Mouse (Mus musculus) neural tube, embryonic 12.5 days (tissue): ENCODE results near the gene Ubash3a. TPM values are rescaled to one million over a fixed set of nuclear protein-coding genes. Genes with fewer than 3 reads are reported as not detected.
A peak's percentile ranks its signal among the peaks of the same experiment; 100 is the strongest.

Source experiments
- ATAC-seq: fragments of 200-750 bp; cut with Nextera tagmentation; 2 replicates; pipeline ENCODE4 v1.8.0; 2017; ENCODE audit warnings: low read depth, mild to moderate bottlenecking, moderate TSS enrichment, moderate library complexity; ENCODE audit not compliant: low FRiP score
- H3K27ac ChIP-seq: fragments of 300-500 bp; sonication (generic); 2 replicates; pipeline ENCODE4 v1.5.1; 2016
- H3K27me3 ChIP-seq: fragments of 300-500 bp; sonication (generic); replicated peaks from 2 replicates; pipeline ENCODE4 v1.6.1; 2016; ENCODE audit warnings: mild to moderate bottlenecking
- H3K36me3 ChIP-seq: fragments of 300-500 bp; sonication (generic); 2 replicates; pipeline ENCODE4 v1.6.1; 2016; ENCODE audit warnings: mild to moderate bottlenecking
- H3K4me1 ChIP-seq: fragments of 300-500 bp; sonication (generic); 2 replicates; pipeline ENCODE4 v1.6.1; 2016
- H3K4me2 ChIP-seq: fragments of 300-500 bp; sonication (generic); replicated peaks from 2 replicates; pipeline ENCODE4 v1.6.1; 2016; ENCODE audit warnings: mild to moderate bottlenecking
- H3K4me3 ChIP-seq: fragments of 300-500 bp; sonication (generic); 2 replicates; pipeline ENCODE4 v1.5.1; 2016
- H3K9ac ChIP-seq: fragments of 300-500 bp; sonication (generic); 2 replicates; pipeline ENCODE4 v1.6.1; 2016; ENCODE audit warnings: mild to moderate bottlenecking
- H3K9me3 ChIP-seq: fragments of 300-500 bp; sonication (generic); 2 replicates; pipeline ENCODE4 v1.6.1; 2016; ENCODE audit warnings: mild to moderate bottlenecking
- WGBS: fragments of 180-500 bp; shearing (Covaris S2); methylation state at CpG from one replicate; pipeline ENCODE4 v1.1.7; 2016; 5-methylcytosine and 5-hydroxymethylcytosine counted together
- polyA plus RNA-seq: library from polyadenylated mRNA; unstranded; fragments of >200 nt; fragmentation: Nextera tagmentation; extraction: Ambion mirVana; gene quantifications from 2 replicates; pipeline ENCODE4 v1.2.1, GENCODE M21; 2016

Gene Ubash3a
- polyA plus RNA-seq, 1 experiment from 2014 or later = 0.85 TPM

DNA sequence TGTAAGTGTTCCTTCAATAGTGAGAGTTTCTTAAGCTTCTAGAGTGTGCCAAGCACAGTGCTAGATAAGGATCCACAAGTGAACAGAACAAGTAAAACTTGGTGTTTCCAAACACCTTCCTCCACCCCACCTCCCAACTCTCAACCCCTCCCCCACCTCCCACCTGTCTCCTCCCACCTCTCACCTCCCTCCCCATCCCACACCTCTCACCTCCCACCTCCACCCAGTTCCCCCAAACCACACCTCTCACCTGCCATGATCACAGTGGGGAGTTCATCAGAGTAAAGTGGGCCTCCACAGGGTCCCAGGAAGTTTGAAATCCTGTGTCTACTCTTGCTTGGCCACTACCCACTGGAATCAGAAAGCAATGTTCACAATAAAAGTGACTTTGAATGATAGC is 82.6 kb downstream of the Ubash3a start:
- Histone ChIP-seq H3K4me2 (no peak overlapping the region), H3K9me3 (no peaks in the 10 kb centered on the region), H3K27me3 (no peaks in the 10 kb centered on the region), H3K9ac (no peak overlapping the region), H3K4me1 (peaks cover 8% of the 10 kb centered on the region), H3K36me3 (no peaks in the 10 kb centered on the region), H3K27ac (no peak overlapping the region), H3K4me3 (no peak overlapping the region)
- ATAC-seq = no peak

DNA sequence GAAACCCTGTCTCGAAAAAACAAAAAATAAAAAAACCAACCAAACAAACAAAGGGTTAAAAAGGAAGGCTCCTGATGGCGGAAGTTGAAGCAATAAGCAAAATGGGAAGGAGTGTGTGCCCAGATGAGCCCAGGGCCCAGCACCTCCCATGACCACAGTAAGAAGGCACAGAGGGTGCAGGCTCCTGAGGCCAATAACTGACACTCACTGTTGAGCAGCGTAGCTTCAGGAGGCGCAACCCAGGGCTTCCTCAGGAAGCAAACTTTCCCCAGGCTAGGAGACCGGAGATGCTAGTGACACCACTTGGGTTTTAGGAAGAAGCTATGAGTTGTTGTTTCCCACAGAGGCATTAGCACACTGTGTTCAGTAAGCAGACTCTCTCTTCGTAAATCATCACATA is 83.2 kb downstream of the Ubash3a start:
- no peak overlapping the region for H3K9ac ChIP-seq
- H3K4me2 ChIP-seq = no peak overlapping the region
- no peaks in the 10 kb centered on the region for H3K9me3 ChIP-seq
- no peaks in the 10 kb centered on the region; the same call in 1 of the 2 replicates for H3K27me3 ChIP-seq
- no peak overlapping the region for H3K27ac ChIP-seq
- 67% methylated on average over 6 of the region's 6 CpGs for WGBS
- no peak for ATAC-seq
- peaks cover 13% of the 10 kb centered on the region for H3K4me1 ChIP-seq
- no peak overlapping the region for H3K4me3 ChIP-seq
- H3K36me3 ChIP-seq = no peaks in the 10 kb centered on the region

- Histone ChIP-seq H3K4me1 (peaks cover 21% of the 10 kb centered on the region), H3K9ac (no peak overlapping the region), H3K27ac (no peak overlapping the region), H3K4me2 (no peak overlapping the region), H3K27me3 (peaks cover 6% of the 10 kb centered on the region; the same call in 1 of the 2 replicates), H3K9me3 (no peaks in the 10 kb centered on the region), H3K36me3 (no peaks in the 10 kb centered on the region), H3K4me3 (no peak overlapping the region)
- no peak for ATAC-seq
- 86% methylated on average over 15 of the region's 15 CpGs for WGBS
These were observed 86.9 kb downstream of the Ubash3a start for GRCm38 (mm10) chr17:31294363-31295214.

DNA sequence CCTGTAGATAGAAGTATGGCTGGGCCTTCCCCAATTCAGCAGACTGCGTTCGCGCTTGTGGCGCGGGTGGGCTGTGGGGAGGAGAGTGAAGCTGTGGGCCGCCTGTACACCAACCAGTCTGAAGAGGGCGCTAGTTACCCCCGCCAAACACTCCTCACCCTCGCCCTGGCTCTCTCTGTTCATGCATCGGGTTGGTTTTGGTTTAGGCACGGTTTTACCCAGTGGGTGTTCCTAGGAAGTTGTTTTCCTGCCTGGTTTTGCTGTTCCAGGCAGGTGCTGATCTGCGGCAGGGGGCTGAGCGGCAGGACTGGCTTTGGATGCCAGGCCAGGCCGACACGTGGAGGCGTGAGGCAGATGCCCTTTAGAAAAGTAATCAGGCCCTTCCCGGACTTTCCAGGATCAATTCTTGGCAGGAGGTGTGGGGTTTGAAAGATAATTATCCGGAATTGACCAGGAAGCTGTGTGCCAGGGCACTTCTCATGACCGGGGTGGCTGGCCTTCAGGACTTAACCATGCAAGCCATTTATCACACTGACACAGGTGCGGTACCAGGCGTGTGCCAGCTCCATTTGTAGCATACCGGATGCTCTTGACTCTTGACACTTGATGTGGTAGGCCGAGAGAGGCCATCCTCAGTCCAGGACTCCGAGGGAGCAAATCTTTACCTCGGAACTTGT is 87.7 kb downstream of the Ubash3a start:
- ATAC-seq = peak; percentile 31
- peaks cover 6% of the 10 kb centered on the region; the same call in 1 of the 2 replicates for H3K27me3 ChIP-seq
- H3K27ac ChIP-seq = no peak overlapping the region
- no peaks in the 10 kb centered on the region for H3K9me3 ChIP-seq
- H3K4me1 ChIP-seq = peaks cover 20% of the 10 kb centered on the region
- 18% methylated on average over 25 of the region's 25 CpGs for WGBS
- H3K36me3 ChIP-seq = no peaks in the 10 kb centered on the region
- peak overlapping the region; percentile 75 for H3K9ac ChIP-seq
- peak overlapping the region; percentile 97 for H3K4me2 ChIP-seq
- peak overlapping the region; percentile 57 for H3K4me3 ChIP-seq

DNA sequence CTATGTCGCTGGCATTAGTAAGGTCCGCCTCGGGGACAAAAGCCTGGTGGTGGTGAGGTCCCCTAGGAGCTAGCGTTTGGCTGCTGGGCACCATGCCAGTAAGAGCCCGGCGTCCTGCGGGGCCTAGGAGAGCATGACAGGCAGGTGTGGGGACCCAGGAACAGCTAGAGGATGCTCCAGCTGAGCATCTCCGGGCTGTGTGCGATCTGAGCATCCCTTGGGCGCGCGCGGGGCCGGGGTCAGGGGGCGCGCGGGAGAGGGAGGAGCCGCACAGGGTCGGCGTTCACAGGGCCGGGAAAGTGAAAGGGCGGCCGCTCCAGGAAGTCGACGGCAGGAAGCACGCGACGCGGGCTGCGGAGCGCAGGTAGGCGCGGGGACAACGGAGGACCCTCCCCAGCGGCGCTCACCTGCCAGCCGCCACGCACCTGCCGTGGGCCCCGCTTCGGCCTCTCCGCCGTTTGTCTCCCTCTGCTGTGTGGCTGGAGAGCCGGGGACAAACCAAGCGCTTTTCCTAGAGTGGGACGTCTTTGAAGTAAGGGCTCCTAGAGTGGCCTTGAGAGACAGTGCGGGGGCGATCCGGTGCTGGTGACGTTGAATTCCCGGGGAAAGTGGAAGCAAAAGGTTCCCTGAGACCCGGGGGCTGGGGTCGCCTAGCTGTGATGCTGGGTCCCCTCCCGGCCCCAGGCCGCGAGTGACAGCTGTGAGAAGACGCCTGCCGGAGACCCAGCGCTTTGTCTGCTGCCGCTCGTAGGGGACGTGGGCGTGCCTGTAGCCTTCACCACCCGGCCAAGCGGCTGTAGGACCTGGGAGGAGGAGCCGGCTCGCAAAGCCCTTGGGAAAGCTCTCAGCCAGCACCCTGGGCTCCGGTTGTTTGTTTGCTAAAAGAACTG is 88.5 kb downstream of the Ubash3a start:
- Histone ChIP-seq H3K4me1 (peaks cover 20% of the 10 kb centered on the region), H3K4me3 (peak overlapping the region; percentile 57), H3K9ac (peak overlapping the region; percentile 75), H3K27me3 (peaks cover 6% of the 10 kb centered on the region; the same call in 1 of the 2 replicates), H3K36me3 (no peaks in the 10 kb centered on the region), H3K9me3 (no peaks in the 10 kb centered on the region), H3K4me2 (peak overlapping the region; percentile 97), H3K27ac (peak overlapping the region; percentile 70)
- peak; percentile 88 for ATAC-seq
- under 1% methylated on average over 68 of the region's 68 CpGs for WGBS

Other genes with a start within 250 kb of the Ubash3a start
- 13.0 TPM in 2 replicates for gene Abcg1, start 150.2 kb upstream of the Ubash3a start, polyA plus RNA-seq
- 0.60 and 1.4 TPM in 2 replicates for gene Tff3, start 78.2 kb upstream of the Ubash3a start, polyA plus RNA-seq
- not detected in 2 replicates for gene Tff2, start 63.6 kb upstream of the Ubash3a start, polyA plus RNA-seq
- gene Tff1, start 42.6 kb upstream of the Ubash3a start, polyA plus RNA-seq = not detected in 2 replicates
- gene Tmprss3, start 8.9 kb upstream of the Ubash3a start, polyA plus RNA-seq = not detected in 2 replicates
- 1.2 and 1.9 TPM in 2 replicates for gene Rsph1, start 69.5 kb downstream of the Ubash3a start, polyA plus RNA-seq
- gene Slc37a1, start 78.9 kb downstream of the Ubash3a start, polyA plus RNA-seq = 15.9 and 19.4 TPM in 2 replicates
- 35.2 and 42.7 TPM in 2 replicates for gene Pde9a, start 178.3 kb downstream of the Ubash3a start, polyA plus RNA-seq